Mouse (Mus musculus) heart, postnatal 14 days (tissue): Measurements from ENCODE around the gene Usp36. TPM values are rescaled to one million over a fixed set of nuclear protein-coding genes. Genes with fewer than 3 reads are reported as not detected.
"Not testable (repeated sequence)": the region's sequence is repeated elsewhere in the genome, so short reads cannot be mapped to it uniquely, and the experiment has no call there.

Experiments
- DNase-seq, 2 experiments: peaks; one replicate each; pipeline ENCODE4 v3.0.0; 2021 to 2022
- intact Hi-C: fragments of 180-260 bp; cut with DNase I; formaldehyde crosslinking; loops from one replicate; pipeline ENCODE4 v1.15.1; 2025
- total RNA-seq, 2 experiments: library from RNA; stranded (reverse); gene quantifications; 2 replicates each; pipeline ENCODE4 v1.2.3; 2021

Usp36 gene
- total RNA-seq, 2 experiments from 2014 or later, result 14.4 to 15.6 TPM

- DNase-seq, intact Hi-C loops: not testable (repeated sequence)
Measured at GRCm38 (mm10) chr11:118307962-118308361, 17.9 kb upstream of the Usp36 start.

GRCm38 (mm10) chr11:118303959-118304358, 13.9 kb upstream of the Usp36 start:
- intact Hi-C loops, DNase-seq: not testable (repeated sequence)

GRCm38 (mm10) chr11:118298810-118299209, 8.8 kb upstream of the Usp36 start:
- DNase-seq, result no peak
- intact Hi-C loops, result no loop called here

- DNase-seq, result no peak
- intact Hi-C loops, result no loop called here
Measured at GRCm38 (mm10) chr11:118297967-118298366, 7.9 kb upstream of the Usp36 start.

DNA sequence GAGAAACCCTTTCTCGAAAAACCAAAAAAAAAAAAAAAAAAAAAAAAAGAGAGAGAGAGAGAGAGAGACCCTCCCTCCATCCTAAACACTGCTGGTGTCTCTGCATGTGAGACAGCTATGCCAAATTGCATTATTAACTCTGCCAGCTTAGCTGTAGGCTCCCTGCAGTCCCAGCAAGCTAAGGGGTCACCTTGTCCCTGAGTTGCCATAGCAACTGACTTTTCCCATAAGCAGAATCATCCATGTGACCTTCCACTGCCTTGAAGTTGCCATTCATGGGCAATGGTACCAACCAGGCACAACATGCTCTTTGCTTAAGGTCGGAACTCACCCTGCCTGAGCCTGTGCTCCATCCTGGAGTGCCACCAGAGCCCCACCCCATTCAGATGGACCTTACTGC, 5.0 kb upstream of the Usp36 start:
- no peak for DNase-seq
- intact Hi-C loops, result no loop called here

- DNase-seq, result no peak
- intact Hi-C loops, result no loop called here
Measured at GRCm38 (mm10) chr11:118292671-118293070, 2.6 kb upstream of the Usp36 start.

DNA sequence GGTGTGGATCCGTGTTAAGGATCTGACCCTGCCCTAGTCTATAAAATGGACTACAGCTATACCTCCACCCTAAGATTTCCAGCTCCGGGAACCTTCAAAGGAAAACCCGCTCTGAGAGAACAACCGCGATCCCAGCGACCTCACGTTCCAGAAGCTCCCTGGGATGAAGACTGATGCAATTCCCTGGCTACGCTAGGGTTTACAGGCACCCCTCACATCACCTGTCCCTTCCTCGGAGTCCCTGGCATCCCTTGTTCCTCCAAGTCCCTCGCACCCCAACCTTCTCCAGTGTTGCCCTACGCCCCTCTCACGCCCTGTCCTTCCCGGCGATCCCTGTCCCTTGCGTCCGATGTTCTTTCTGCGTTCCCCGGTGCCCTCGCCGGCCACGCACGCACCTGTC, 482 bp downstream of the Usp36 start:
- intact Hi-C loops, result no loop called here
- no peak for DNase-seq

DNA sequence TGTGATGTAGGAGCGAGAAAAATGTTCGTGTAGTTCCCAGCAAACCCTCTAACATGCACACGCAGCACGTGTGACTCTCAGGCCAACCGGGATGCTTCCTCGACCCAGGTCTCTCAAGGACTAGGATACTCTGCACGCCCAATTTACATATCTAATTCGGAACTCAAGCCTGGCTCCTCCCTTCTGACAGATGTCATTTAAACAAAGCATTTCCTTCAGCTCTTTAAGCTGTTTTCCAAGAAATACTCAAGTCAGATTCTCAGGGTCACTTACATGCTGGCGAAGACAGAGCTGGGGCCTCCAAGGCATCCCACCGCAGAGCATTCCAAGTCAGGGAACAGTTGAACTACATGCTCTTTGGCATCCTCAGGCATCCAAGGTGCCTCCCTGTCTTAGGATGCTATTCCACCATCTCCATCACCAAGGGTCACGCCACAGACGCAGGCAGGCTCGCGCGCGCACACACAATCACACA, 970 bp downstream of the Usp36 start:
- DNase-seq, result no peak
- intact Hi-C loops, result no loop called here

- no peak for DNase-seq
- intact Hi-C loops, result no loop called here
Measured at GRCm38 (mm10) chr11:118287573-118287972, 2.5 kb downstream of the Usp36 start.

DNA sequence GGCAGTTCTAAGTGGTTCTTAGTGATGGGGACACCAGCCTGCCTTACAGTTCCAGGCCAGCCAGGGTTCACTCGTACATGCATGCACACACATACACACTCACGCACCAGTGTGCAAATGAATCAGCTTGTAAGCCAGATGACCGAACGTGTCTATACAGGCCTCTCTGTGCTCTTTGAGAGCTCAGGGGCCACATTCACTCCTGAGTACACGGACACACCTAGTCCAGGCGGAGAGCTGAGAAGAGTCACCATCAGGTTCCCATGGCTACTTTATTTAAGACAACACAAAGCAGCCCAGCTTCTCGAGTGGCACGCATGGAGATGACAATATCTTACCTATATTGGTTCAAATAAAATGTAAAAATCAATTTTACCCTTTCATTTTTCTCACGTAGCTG, 3.6 kb downstream of the Usp36 start:
- DNase-seq, result no peak
- intact Hi-C loops, result no loop called here

DNA sequence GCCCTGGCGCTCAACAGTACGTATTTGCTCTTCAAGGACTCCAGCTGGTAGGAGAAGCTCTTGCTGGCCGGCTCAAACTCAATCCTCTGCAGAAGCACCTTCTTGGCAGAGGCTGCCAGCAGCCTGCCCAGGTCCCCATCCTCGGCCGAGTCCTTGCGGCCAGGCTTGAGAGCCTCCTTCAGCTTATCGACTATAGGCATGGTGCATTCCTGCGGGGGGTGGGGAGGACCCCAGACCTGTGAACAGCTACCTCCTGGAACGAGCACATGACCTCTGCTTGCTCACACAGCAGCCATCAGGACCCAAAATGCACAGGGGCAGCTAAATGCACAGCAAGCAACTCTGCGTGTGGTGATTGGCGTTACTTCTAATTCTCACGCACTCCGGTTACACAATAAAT, 4.3 kb downstream of the Usp36 start:
- intact Hi-C loops, result no loop called here

GRCm38 (mm10) chr11:118280218-118280617, 9.8 kb downstream of the Usp36 start:
- intact Hi-C loops, result no loop called here

More for the DNA sequence above, 4.3 kb downstream of the Usp36 start:
- DNase-seq, result no peak

DNA sequence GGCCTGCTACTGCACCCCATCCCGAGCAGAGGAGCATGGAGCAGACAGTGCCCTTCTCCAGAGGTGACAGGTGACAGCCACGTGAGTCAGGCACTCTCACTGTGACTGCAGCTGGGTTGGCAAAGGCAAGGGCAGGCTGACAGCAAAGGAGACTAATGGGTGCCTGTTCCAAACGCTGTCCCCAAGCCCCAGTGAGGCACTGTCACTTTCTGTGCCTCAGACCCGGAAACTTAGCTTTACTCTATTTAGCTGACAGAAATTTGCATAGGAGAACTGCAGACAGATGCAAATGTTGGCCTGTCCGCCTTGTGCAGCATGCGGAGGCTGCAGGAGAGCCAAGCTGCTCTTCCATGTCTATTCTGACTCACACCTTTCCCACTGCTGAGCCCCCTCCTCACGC, 13.7 kb downstream of the Usp36 start:
- intact Hi-C loops, result no loop called here
- no peak for DNase-seq

More at GRCm38 (mm10) chr11:118280218-118280617, 9.8 kb downstream of the Usp36 start:
- no peak for DNase-seq

DNA sequence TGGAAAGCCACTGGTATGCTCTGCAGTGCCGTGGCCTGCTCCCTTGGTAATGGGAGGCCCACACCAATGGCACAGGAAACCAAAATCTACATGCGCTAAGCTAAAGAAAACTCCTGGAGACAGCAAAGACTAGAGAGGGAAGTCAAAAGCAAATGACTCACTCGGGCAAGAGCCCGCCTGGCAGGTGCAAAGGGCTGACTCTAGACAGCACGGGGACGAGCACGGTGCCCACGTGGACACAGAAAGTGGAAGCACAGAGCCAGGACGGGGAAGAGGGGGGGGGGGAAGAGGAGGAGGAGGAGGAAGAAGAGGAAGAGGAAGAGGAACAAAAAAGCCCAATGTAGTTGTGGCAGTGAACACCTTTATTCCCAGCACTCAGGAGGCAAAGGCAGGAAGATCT, 15.0 kb downstream of the Usp36 start:
- DNase-seq, result no peak
- intact Hi-C loops, result no loop called here

GRCm38 (mm10) chr11:118269827-118270226, 20.2 kb downstream of the Usp36 start:
- peak in 1 of 2 experiments; percentile 23 for DNase-seq
- intact Hi-C loops, result no loop called here

DNA sequence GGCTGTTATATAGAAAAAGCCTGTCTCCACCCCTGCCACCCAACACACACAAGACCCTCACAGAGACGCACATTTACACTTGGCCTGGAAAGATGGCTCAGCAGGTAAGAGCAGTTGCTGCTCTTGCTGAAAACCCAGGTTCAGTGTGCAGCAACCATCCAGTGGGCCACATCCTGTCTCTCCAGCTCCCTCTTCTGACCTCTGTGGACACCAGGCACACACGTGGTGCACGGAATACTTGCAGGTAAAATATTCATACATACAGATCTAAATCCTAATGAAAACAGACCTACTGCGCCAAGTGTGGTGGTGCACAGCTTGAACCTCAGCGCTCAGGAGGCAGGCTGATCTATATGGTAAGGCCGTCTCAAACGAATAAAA, 23.4 kb downstream of the Usp36 start:
- intact Hi-C loops, result loop anchor here (2.0 kb wide), 1 partner anchor 182 kb away; no protein-coding TSS in a partner anchor
- DNase-seq, result no peak

GRCm38 (mm10) chr11:118266044-118266665, 23.9 kb downstream of the Usp36 start:
- intact Hi-C loops, result loop anchor here (2.0 kb wide), 1 partner anchor 181 kb away; no protein-coding TSS in a partner anchor
- DNase-seq, result no peak

- no peak for DNase-seq
- intact Hi-C loops, result loop anchor here (2.0 kb wide), 1 partner anchor 181 kb away; no protein-coding TSS in a partner anchor
Measured at GRCm38 (mm10) chr11:118265621-118266020, 24.4 kb downstream of the Usp36 start.

DNA sequence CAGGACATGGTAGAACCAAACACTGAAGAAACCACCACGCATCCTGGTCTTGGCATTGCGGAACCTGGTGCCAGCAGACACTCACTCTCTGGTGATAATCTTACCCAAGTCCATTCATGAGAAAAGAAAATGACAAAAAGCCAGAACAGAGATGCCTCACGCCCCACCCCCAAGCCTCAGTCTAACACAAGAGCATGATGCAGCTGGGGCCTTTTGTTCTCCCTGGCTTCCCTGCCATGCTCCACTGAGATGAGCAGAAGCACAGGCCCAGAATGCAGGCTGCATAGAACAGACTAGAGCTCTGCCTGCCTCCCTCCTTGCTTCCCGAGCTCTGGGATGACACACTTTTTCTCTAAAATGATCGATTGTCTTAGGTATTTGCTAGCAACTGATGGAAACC, 26.9 kb downstream of the Usp36 start:
- no peak for DNase-seq
- intact Hi-C loops, result no loop called here

DNA sequence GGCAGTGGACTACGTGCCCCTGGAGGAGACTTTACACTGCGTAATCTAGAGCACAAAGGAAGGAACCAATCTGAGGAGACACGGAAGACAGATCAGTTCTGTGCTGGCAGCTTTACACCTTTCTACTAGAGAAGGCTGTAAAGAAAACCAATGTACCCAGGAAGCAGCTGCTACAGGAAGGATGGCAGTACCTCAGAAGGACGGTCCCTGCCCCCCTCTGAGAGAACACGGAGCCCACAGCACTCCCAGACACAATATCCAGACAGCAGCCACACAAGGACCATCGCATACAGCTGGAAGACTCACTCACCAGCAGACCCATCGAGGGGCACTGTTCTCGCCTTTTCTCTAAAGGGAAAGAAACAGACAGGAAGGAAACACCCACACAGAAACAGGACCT, 30.0 kb downstream of the Usp36 start:
- DNase-seq, result no peak
- intact Hi-C loops, result no loop called here

GRCm38 (mm10) chr11:118259580-118259979, 30.5 kb downstream of the Usp36 start:
- DNase-seq, result no peak
- intact Hi-C loops, result no loop called here

- intact Hi-C loops, result no loop called here
- DNase-seq, result no peak
Measured at GRCm38 (mm10) chr11:118256371-118256770, 33.7 kb downstream of the Usp36 start.
